11 mouse cellular contexts compared by ENCODE assay signal in the genomic region with DNA sequence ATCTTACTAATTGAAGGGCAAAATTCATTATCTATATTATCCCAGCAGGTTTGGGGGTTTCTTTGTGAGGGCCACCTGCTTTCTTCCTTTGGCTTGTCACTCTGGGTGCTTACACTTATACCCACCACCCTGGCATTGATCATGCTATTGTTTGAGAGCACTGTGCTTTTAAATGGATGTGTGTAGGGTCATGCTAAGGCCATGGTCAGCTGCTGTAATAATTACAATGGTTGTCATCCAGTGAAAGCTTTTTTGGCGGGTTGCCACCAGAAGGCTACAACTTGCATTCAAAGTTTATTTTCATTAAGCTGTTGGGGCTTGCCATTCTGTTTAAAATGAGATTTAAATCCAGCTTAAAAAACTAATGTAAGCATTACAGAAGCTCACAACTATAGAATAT.
A peak's percentile ranks its signal among the peaks of the same experiment; 100 is the strongest.
DNase-seq lines count a peak whose midpoint lies in the region; ATAC-seq and TF ChIP-seq lines count a peak whose summit lies in the region.
"Had no signal": no experiment of that assay in that cellular context is flagged by ENCODE, and none has a peak within 500 bp of the region (broad histone marks: within the 10 kb centered on the region; RNA-seq: fewer than 3 reads in every experiment).

No protein-coding gene starts in this region.

- no peak overlapping the region for H3K4me3 ChIP-seq in lung, embryonic 14.5 days (ENCODE audit: low read depth, low read length)
- no peak overlapping the region for H3K4me3 ChIP-seq in forebrain, embryonic 16.5 days (replicated peaks; ENCODE audit: low read length)
- no peak overlapping the region for H3K4me3 ChIP-seq in midbrain, postnatal 0 days (ENCODE audit: low read depth, low read length)
- H3K4me3 ChIP-seq: heart, embryonic 15.5 days had no signal

- TF ChIP-seq CTCF in lung, embryonic 14.5 days (IDR thresholded peaks at IDR 0.05; ENCODE audit: low read depth), result no peak
- no peak for TF ChIP-seq CTCF in midbrain, postnatal 0 days (IDR thresholded peaks at IDR 0.05)

- no peak; the same call in 1 of the 2 replicates for ATAC-seq in lung, embryonic 14.5 days (ENCODE audit: insufficient read depth)
- peak; percentile 91 for ATAC-seq in forebrain, embryonic 16.5 days
- ATAC-seq in midbrain, postnatal 0 days (ENCODE audit: low FRiP score), result no peak; the same call in 1 of the 2 replicates
- no peak for ATAC-seq in frontal cortex, adult (ENCODE audit: low TSS enrichment)
- ATAC-seq: liver, postnatal 0 days; Patski had no signal

- H3K27me3 ChIP-seq in lung, embryonic 14.5 days (ENCODE audit: insufficient read depth, low read length), result no peaks in the 10 kb centered on the region
- H3K27me3 ChIP-seq in forebrain, embryonic 16.5 days (replicated peaks; ENCODE audit: control insufficient read depth, insufficient read depth, low read length), result no peaks in the 10 kb centered on the region
- no peaks in the 10 kb centered on the region for H3K27me3 ChIP-seq in midbrain, postnatal 0 days (ENCODE audit: insufficient read depth, low read length)
- H3K27me3 ChIP-seq: heart, embryonic 15.5 days; Patski had no signal

- DNase-seq in embryo, embryonic 10 days (ENCODE audit: low spot score), result peak; percentile 11
- DNase-seq in embryo, embryonic 9.5 days (ENCODE audit: extremely low spot score), result no peak
- peak; percentile 72 for DNase-seq in lung, embryonic 14.5 days
- no peak for DNase-seq in lung, postnatal 14 days
- DNase-seq in midbrain, postnatal 0 days (ENCODE audit: low spot score), result peak; percentile 14
- DNase-seq in spleen, postnatal 4 days (ENCODE audit: low spot score in 2 of 2), result no peak
- DNase-seq: liver, postnatal 0 days had no signal

- H3K4me1 ChIP-seq in lung, embryonic 14.5 days (ENCODE audit: insufficient read depth), result no peaks in the 10 kb centered on the region
- peaks cover 6% of the 10 kb centered on the region for H3K4me1 ChIP-seq in forebrain, embryonic 16.5 days (replicated peaks; ENCODE audit: control insufficient read depth, insufficient read depth, low read length)
- no peaks in the 10 kb centered on the region for H3K4me1 ChIP-seq in midbrain, postnatal 0 days (ENCODE audit: insufficient read depth, low read length)
- H3K4me1 ChIP-seq: heart, embryonic 15.5 days had no signal

- H3K36me3 ChIP-seq in lung, embryonic 14.5 days (ENCODE audit: insufficient read depth), result no peaks in the 10 kb centered on the region
- H3K36me3 ChIP-seq in forebrain, embryonic 16.5 days (ENCODE audit: control insufficient read depth, insufficient read depth), result no peaks in the 10 kb centered on the region
- no peaks in the 10 kb centered on the region for H3K36me3 ChIP-seq in midbrain, postnatal 0 days (ENCODE audit: insufficient read depth, low read length)
- H3K36me3 ChIP-seq: heart, embryonic 15.5 days had no signal

- no peak overlapping the region for H3K4me2 ChIP-seq in lung, embryonic 14.5 days
- no peak overlapping the region for H3K4me2 ChIP-seq in forebrain, embryonic 16.5 days (ENCODE audit: low read length)
- H3K4me2 ChIP-seq in midbrain, postnatal 0 days (ENCODE audit: low read depth, low read length, poor library complexity, severe bottlenecking), result no peak overlapping the region
- H3K4me2 ChIP-seq: heart, embryonic 15.5 days had no signal

- no peaks in the 10 kb centered on the region for H3K9me3 ChIP-seq in lung, embryonic 14.5 days (ENCODE audit: low read depth, low read length)
- H3K9me3 ChIP-seq in forebrain, embryonic 16.5 days (ENCODE audit: control insufficient read depth, low read length), result no peaks in the 10 kb centered on the region
- no peaks in the 10 kb centered on the region for H3K9me3 ChIP-seq in midbrain, postnatal 0 days (ENCODE audit: low read length)
- H3K9me3 ChIP-seq: heart, embryonic 15.5 days had no signal

- no peak overlapping the region for H3K27ac ChIP-seq in lung, embryonic 14.5 days (ENCODE audit: low read depth)
- H3K27ac ChIP-seq in forebrain, embryonic 16.5 days (ENCODE audit: low read length), result no peak overlapping the region
- no peak overlapping the region for H3K27ac ChIP-seq in midbrain, postnatal 0 days (ENCODE audit: low read depth, low read length)
- H3K27ac ChIP-seq: heart, embryonic 15.5 days had no signal

- 30% methylated on average over 1 of the region's 1 CpGs for WGBS in lung, embryonic 14.5 days
- 8% methylated on average over 1 of the region's 1 CpGs for WGBS in forebrain, embryonic 16.5 days
- 16% methylated on average over 1 of the region's 1 CpGs for WGBS in midbrain, postnatal 0 days

- no peak overlapping the region for H3K9ac ChIP-seq in lung, embryonic 14.5 days
- no peak overlapping the region for H3K9ac ChIP-seq in forebrain, embryonic 16.5 days (replicated peaks; ENCODE audit: low read depth, low read length)
- no peak overlapping the region for H3K9ac ChIP-seq in midbrain, postnatal 0 days (replicated peaks; ENCODE audit: low read length, poor library complexity, severe bottlenecking)
- H3K9ac ChIP-seq: heart, embryonic 15.5 days; liver, postnatal 0 days had no signal

Comparison
In these comparisons a context has a peak if more than half of its experiments do, and no peak if none do; other contexts are left out.
1. DNase-seq: peak in embryo, embryonic 10 days (single experiment), lung, embryonic 14.5 days (single experiment) and midbrain, postnatal 0 days (single experiment); none in embryo, embryonic 9.5 days (single experiment), lung, postnatal 14 days (single experiment) and spleen, postnatal 4 days (0 of 2).